Mouse (Mus musculus) left cerebral cortex, adult 2 months (tissue): Measurements from ENCODE around the gene Smo. TPM values are rescaled to one million over a fixed set of nuclear protein-coding genes. Genes with fewer than 3 reads are reported as not detected.

Experiments used
- DNase-seq, 2 experiments: peaks; one replicate each; pipeline ENCODE4 v3.0.0; 2021 to 2022; ENCODE audit warnings: low spot score in 2 of 2, mixed read lengths in 1 of 2; ENCODE audit errors: extremely low spot score in 1 of 2
- H3K27ac ChIP-seq: fragments of 200-600 bp; 2 replicates; pipeline ENCODE4 v1.8.1; 2022
- H3K4me3 ChIP-seq: fragments of 200-600 bp; 2 replicates; pipeline ENCODE4 v1.8.1; 2022
- CTCF ChIP-seq: fragments of 200-600 bp; IDR thresholded peaks from 2 replicates; pipeline ENCODE4 v1.8.1; 2022; ENCODE audit warnings: antibody characterized with exemption, mild to moderate bottlenecking, moderate library complexity
- intact Hi-C: fragments of 180-260 bp; cut with DNase I; formaldehyde crosslinking; loops from one replicate; pipeline ENCODE4 v1.15.1; 2025
- total RNA-seq, 2 experiments: library from RNA; stranded (reverse); gene quantifications; 2 replicates each; pipeline ENCODE4 v1.2.3; 2021

Gene Smo
- total RNA-seq, 2 experiments from 2014 or later: 9.0 to 9.2 TPM

DNA sequence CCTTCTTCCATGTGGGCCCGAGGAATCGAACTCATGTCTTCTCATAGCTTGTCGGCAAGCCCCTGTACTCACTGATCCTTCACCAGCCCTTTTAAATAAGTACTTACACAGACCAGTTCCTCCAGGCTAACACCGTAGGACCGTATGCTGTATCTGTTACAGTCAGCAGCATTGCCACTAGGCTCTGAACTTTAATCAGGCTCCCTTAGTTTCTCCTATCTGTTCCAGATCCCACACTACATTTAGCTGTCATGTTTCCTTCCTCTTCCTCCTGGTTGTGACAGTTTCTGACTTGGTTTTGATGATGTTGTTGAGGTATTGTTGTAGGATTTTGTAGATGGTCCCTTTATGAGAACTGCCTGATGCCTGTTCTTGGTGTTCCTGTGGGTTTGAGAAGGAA, 31.2 kb upstream of the Smo start:
- no peak overlapping the region for H3K4me3 ChIP-seq
- intact Hi-C loops: no loop called here
- no peak for TF ChIP-seq CTCF
- H3K27ac ChIP-seq: no peak overlapping the region
- DNase-seq: no peak

- no peak for TF ChIP-seq CTCF
- Histone ChIP-seq H3K27ac (no peak overlapping the region), H3K4me3 (no peak overlapping the region)
- intact Hi-C loops: no loop called here
- no peak for DNase-seq
Measured at GRCm38 (mm10) chr6:29707902-29708301, 27.4 kb upstream of the Smo start.

DNA sequence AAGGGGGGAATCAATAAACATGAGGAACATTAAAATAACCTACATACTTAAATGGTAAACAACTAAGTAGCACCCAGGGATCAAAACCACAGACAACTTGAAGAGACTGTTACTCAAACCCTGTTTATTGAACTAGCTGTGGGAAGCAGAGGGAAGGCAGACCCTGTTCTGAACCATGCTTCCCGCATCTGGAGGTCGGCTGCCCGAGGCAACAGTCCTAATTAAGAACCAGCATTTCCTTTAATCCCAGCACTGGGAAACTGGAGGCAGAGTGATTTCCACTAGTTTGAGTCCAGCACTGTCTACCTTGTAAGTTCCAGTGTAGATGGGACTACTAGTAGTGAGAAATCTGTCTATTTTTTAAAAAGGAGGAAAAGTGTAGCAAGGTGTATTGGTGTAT, 24.0 kb upstream of the Smo start:
- Histone ChIP-seq H3K27ac (no peak overlapping the region), H3K4me3 (no peak overlapping the region)
- no peak for DNase-seq
- no peak for TF ChIP-seq CTCF
- intact Hi-C loops: no loop called here

GRCm38 (mm10) chr6:29712011-29712584, 23.2 kb upstream of the Smo start:
- Histone ChIP-seq H3K4me3 (no peak overlapping the region), H3K27ac (no peak overlapping the region)
- no peak for DNase-seq
- intact Hi-C loops: loop anchor here (1.0 to 2.0 kb wide), 2 partner anchors 46 to 109 kb away; no protein-coding TSS in a partner anchor
- peak; percentile 84 for TF ChIP-seq CTCF

GRCm38 (mm10) chr6:29716624-29717365, 18.5 kb upstream of the Smo start:
- Histone ChIP-seq H3K27ac (peak overlapping the region; percentile 77), H3K4me3 (no peak overlapping the region)
- DNase-seq: peak in 1 of 2 experiments; percentile 22
- intact Hi-C loops: no loop called here
- TF ChIP-seq CTCF: no peak

DNA sequence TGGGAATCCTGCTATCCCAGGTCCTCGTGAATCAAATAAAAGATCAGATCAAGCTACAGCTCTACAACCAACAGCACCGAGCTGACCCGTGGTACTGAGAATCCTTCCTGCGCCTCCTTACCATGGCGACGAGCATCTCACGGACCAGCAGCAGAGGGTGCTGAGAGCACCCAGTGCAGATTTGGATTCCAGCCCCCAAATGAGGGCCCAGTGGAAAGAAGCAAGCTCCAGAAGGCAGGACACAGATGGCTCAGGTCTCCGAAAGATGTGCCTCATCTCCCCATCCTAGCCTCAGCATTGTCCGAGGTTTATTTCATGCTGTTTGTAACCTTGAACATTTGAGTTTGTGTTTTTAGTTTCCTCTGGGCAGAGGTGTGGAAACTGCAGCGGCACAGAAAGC, 17.8 kb upstream of the Smo start:
- no peak overlapping the region for H3K4me3 ChIP-seq
- DNase-seq: no peak

DNA sequence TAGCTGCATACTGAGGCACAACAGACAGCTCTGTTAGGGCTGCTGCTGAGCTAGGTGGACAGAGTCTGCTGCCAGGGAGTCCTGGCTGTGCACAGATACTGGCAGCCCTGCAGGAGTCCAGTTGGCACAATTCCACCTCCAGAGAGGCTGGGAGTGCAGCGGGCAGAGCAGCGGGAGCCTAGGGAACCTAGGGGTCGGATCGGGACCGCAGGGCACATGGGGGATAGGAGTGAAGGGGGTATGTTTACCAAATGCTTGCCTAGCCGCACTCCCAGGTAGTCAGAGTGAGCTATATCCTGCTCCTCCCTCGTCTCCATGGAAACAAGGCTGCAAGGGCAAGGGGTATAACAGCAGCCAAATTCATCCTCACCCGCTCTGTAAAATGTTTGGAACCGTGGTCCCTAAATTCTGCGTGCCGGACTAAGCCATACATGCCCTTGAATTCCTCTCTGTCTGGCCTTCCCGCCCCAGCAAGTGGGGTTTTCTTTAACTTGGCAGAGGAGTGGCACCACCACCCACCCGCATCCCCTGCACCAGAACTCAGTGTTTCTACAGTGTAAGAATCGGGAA, 17.3 kb upstream of the Smo start:
- no peak overlapping the region for H3K4me3 ChIP-seq
- peak overlapping the region; percentile 77 for H3K27ac ChIP-seq
- intact Hi-C loops: no loop called here
- TF ChIP-seq CTCF: no peak
- DNase-seq: peak; percentile 19 to 31

More for the DNA sequence above, 17.8 kb upstream of the Smo start:
- TF ChIP-seq CTCF: no peak; the same call in 1 of the 2 replicates
- intact Hi-C loops: no loop called here
- H3K27ac ChIP-seq: peak overlapping the region; percentile 77

DNA sequence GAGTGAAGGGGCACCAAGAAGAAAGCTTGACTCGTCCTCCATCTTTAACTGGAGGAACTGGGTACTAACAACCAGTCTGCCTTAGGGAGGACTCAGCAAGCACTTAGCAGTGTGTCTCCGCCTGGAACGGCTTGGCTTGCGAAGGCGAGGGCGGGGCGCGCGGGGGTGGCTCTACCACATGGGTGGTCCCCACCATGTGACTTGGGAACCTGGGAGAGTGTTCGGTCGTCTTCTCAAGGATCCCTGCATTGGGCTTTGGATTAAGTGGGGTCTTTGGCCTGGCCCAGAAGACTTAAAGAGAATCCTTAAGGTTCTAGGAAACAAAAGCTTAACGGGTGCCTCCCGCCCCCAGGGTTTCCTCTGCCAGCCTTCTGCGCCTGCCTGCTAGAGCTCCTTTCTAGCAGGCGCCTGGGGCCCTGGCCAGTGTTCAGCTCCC, 16.4 kb upstream of the Smo start:
- peak overlapping the region; percentile 35 for H3K4me3 ChIP-seq
- intact Hi-C loops: no loop called here
- DNase-seq: peak; percentile 75 to 77
- TF ChIP-seq CTCF: no peak
- H3K27ac ChIP-seq: peak overlapping the region; percentile 77

GRCm38 (mm10) chr6:29721890-29722289, 13.4 kb upstream of the Smo start:
- Histone ChIP-seq H3K27ac (no peak overlapping the region), H3K4me3 (no peak overlapping the region)
- no peak for TF ChIP-seq CTCF
- intact Hi-C loops: no loop called here
- DNase-seq: no peak

DNA sequence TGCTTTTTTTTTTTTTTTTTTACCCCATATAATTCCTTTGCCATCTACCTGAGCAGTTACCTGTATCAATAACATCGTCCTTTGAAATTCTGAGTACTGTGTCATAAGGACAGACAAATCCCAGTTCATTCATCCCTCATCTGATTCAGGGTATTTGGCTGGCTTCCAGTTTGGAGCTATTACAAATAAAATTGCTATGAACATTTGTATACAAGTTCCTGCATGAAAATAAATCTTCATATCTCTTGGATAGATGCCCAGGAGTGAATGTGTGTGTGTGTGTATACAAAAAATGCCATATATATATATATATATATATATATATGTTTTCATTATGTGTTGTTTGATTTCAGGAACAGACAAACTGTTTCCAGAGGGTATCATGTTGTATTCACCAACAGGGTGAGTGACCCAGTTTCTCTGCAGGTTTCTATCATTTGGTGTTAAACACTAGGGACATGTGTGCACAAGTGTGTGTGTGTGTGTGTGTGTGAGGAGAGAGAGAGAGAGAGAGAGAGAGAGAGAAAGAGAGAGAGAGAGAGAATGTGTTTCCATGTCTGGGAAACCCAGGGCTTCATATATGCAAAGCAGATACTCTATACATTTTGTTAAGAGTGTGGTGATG, 8.6 kb upstream of the Smo start:
- no peak overlapping the region for H3K27ac ChIP-seq
- H3K4me3 ChIP-seq: no peak overlapping the region
- no peak for TF ChIP-seq CTCF
- intact Hi-C loops: no loop called here
- DNase-seq: no peak

DNA sequence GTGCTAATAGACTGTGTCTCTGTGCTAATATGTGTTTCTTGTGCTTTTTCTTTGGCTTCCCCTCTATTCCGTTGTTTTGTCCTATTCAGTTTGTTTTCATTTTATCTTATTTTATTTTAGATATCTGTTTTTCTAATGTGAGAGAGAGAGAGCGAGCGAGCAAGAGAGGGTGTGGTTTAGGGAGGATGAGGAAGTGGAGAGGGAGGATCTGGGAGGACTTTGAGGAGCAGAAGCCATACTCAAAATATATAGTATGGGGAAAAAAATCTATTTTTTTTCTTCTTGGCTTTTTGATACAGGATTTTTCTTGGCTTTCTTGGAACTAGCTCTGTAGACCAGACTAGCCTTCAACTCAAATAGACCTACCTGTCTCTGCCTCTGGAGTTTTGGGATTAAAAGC, 7.3 kb upstream of the Smo start:
- Histone ChIP-seq H3K27ac (no peak overlapping the region), H3K4me3 (no peak overlapping the region)
- no peak for DNase-seq
- intact Hi-C loops: no loop called here
- no peak for TF ChIP-seq CTCF

DNA sequence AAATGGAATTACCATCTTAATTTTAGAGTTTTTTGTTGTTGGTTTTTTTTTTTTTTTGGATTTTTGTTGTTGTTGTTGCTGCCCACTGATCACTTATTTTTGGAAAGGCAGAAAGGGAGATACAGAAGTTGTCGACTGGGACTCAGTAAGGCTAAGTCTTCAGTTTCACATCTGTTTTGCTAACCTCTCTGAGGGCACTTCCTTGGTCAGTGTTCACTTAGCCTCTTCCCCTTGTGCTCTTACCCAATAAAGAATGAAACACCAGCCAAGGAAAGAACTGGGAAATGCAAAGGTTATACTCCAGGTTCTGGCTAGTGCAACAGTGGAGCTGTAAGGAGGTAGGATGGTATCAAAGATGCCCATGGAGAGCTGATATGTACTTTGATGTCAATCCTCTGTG, 5.8 kb upstream of the Smo start:
- DNase-seq: no peak
- intact Hi-C loops: no loop called here
- H3K4me3 ChIP-seq: no peak overlapping the region
- TF ChIP-seq CTCF: no peak
- H3K27ac ChIP-seq: no peak overlapping the region
